Mouse (Mus musculus) stomach, embryonic 14.5 days (tissue): ENCODE data around the gene Slc39a7. TPM values are rescaled to one million over a fixed set of nuclear protein-coding genes. Genes with fewer than 3 reads are reported as not detected.

Experiments
- ATAC-seq: fragments of 200-750 bp; cut with Nextera tagmentation; 2 replicates; pipeline ENCODE4 v1.8.0; 2017; ENCODE audit warnings: low read depth, moderate TSS enrichment; ENCODE audit not compliant: insufficient number of reproducible peaks, insufficient read depth, low FRiP score
- H3K27ac ChIP-seq: fragments of 300-500 bp; sonication (generic); 2 replicates; pipeline ENCODE4 v1.5.1; 2014; ENCODE audit warnings: mild to moderate bottlenecking, low read length, moderate library complexity, mixed read lengths
- H3K27me3 ChIP-seq: fragments of 300-500 bp; sonication (generic); 2 replicates; pipeline ENCODE4 v1.6.1; 2014; ENCODE audit warnings: low read length, control low read depth, mixed read lengths; ENCODE audit not compliant: control insufficient read depth, insufficient read depth
- H3K36me3 ChIP-seq: fragments of 300-500 bp; sonication (generic); 2 replicates; pipeline ENCODE4 v1.6.1; 2014; ENCODE audit warnings: mild to moderate bottlenecking, control low read depth, low read length, moderate library complexity, mixed read lengths; ENCODE audit not compliant: control insufficient read depth, insufficient read depth
- H3K4me1 ChIP-seq: fragments of 300-500 bp; sonication (generic); 2 replicates; pipeline ENCODE4 v1.6.1; 2014; ENCODE audit warnings: low read length, control low read depth, mixed read lengths; ENCODE audit not compliant: control insufficient read depth, insufficient read depth
- H3K4me2 ChIP-seq: fragments of 300-500 bp; sonication (generic); replicated peaks from 2 replicates; pipeline ENCODE4 v1.6.1; 2014; ENCODE audit warnings: low read depth, low read length, control low read depth
- H3K4me3 ChIP-seq: fragments of 300-500 bp; sonication (generic); 2 replicates; pipeline ENCODE4 v1.5.1; 2014; ENCODE audit warnings: low read depth, low read length, control low read depth
- H3K9ac ChIP-seq: fragments of 300-500 bp; sonication (generic); replicated peaks from 2 replicates; pipeline ENCODE4 v1.6.1; 2014; ENCODE audit warnings: low read depth, mild to moderate bottlenecking, control low read depth, low read length, moderate library complexity, mixed read lengths
- H3K9me3 ChIP-seq: fragments of 300-500 bp; sonication (generic); 2 replicates; pipeline ENCODE4 v1.6.1; 2016; ENCODE audit warnings: low read depth, low read length, control low read depth; ENCODE audit not compliant: control insufficient read depth
- WGBS: fragments of 180-500 bp; shearing (Covaris S2); extraction: QIAGEN DNeasy Blood & Tissue Kit; methylation state at CpG from one replicate; pipeline ENCODE4 v1.1.7; 2014; 5-methylcytosine and 5-hydroxymethylcytosine counted together
- polyA plus RNA-seq: library from polyadenylated mRNA; unstranded; fragments of >200 nt; fragmentation: Nextera tagmentation; extraction: Ambion mirVana; gene quantifications from 2 replicates; pipeline ENCODE4 v1.2.1, GENCODE M21; 2014

Slc39a7 gene
- polyA plus RNA-seq, result 81.3 and 91.7 TPM in 2 replicates

DNA sequence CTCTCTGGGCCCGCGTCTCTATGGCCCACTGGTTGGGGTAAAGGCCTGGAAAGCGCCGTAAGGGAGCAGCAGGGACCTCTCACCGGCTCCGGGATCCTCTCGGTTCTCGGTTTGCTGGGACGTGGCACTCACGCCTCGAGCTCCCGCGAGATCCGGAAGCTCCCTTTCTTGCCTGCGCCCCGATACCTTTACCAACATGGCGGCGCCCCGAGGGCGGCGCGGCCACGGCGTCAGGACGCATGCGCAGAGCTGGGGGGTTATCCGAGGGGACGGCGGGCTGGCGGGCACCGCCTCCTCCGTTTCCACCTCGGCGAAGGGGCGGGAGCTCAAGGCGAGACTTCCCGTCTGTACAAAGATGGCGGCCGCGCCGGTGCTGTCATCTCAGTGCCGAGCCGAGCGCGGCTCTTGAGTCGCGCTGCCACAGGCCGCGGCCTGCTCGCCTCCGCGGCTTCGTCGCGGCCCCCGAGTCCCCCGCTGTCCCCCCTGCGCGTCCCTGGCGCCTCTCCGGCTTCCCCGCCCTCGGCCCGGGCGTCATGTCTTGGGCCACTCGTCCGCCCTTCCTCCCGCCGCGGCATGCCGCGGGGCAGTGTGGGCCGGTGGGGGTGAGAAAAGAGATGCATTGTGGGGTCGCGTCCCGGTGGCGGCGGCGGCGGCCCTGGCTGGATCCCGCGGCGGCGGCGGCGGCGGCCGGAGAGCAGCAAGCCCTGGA lies at the start of gene Slc39a7, which contains the start of gene Rxrb:
Gene Slc39a7, minus strand, starts transcription at position 218 of the 709 bp plus-strand sequence.
Gene Rxrb, plus strand, starts transcription at position 348 of the 709 bp plus-strand sequence.
- under 1% methylated on average over 86 of the region's 88 CpGs for WGBS
- Histone ChIP-seq H3K9me3 (no peaks in the 10 kb centered on the region), H3K27me3 (no peaks in the 10 kb centered on the region), H3K27ac (peak within 1 kb of the TSS; percentile 94), H3K4me1 (peaks cover 30% of the 10 kb centered on the region), H3K4me3 (peak within 1 kb of the TSS; percentile 65), H3K36me3 (peaks cover 43% of the 10 kb centered on the region), H3K4me2 (peak within 1 kb of the TSS; percentile 99), H3K9ac (peak within 1 kb of the TSS; percentile 94)
- ATAC-seq, result peak; percentile 81

DNA sequence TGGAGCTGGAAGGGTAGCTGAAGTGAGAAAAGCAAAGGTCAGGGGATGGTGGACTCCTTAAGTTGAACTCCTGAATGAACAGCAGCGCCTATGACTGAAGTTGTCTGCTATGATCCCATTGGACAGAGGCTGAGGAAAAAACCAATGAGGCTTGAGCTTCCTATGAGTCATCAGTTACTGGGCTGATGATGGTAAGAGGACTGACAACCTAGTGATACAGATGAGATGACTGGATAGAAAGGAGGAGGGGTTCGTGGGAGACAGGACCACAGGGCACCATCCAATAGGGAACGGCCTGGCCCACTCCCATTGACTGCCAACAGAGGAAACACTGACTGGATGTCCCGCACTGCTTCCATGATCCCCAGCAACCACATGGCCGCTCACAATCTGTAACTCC lies 48.1 kb upstream of the Slc39a7 start:
- 0 out of 2 replicates have a peak, but pooled peaks cover 7% of the 10 kb centered on the region for H3K27me3 ChIP-seq
- peak; percentile 56; the same call in 1 of the 2 replicates for ATAC-seq
- H3K4me1 ChIP-seq, result no peaks in the 10 kb centered on the region
- no peak overlapping the region for H3K4me2 ChIP-seq
- no peak overlapping the region for H3K27ac ChIP-seq
- H3K9ac ChIP-seq, result no peak overlapping the region
- H3K4me3 ChIP-seq, result no peak overlapping the region
- no peaks in the 10 kb centered on the region for H3K36me3 ChIP-seq
- no peaks in the 10 kb centered on the region for H3K9me3 ChIP-seq
- 21% methylated on average over 5 of the region's 5 CpGs for WGBS

DNA sequence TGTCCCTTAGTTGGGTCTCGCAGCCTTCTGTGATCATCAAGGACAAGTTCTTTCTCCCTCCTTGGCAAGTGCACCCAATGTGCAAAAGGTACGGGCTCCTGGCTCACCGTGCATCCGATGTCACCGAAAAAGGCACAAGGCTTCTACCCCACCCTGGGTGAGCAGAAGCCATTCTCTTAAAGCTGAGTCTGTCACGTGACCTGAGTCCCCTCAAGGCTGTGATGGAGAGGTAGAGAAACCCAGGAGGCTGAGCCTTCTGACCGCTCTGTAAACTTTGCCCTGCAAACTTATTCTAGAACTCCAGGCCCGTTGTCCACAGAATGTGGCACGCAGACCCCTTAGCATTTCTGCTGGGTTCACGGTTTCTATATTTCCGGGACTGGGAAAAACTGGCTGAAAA lies 47.5 kb upstream of the Slc39a7 start:
- no peak overlapping the region for H3K27ac ChIP-seq
- no peak overlapping the region for H3K4me2 ChIP-seq
- ATAC-seq, result no peak
- no peak overlapping the region for H3K9ac ChIP-seq
- H3K9me3 ChIP-seq, result no peaks in the 10 kb centered on the region
- H3K27me3 ChIP-seq, result 0 out of 2 replicates have a peak, but pooled peaks cover 7% of the 10 kb centered on the region
- no peak overlapping the region for H3K4me3 ChIP-seq
- H3K4me1 ChIP-seq, result no peaks in the 10 kb centered on the region
- H3K36me3 ChIP-seq, result no peaks in the 10 kb centered on the region
- 88% methylated on average over 11 of the region's 11 CpGs for WGBS

DNA sequence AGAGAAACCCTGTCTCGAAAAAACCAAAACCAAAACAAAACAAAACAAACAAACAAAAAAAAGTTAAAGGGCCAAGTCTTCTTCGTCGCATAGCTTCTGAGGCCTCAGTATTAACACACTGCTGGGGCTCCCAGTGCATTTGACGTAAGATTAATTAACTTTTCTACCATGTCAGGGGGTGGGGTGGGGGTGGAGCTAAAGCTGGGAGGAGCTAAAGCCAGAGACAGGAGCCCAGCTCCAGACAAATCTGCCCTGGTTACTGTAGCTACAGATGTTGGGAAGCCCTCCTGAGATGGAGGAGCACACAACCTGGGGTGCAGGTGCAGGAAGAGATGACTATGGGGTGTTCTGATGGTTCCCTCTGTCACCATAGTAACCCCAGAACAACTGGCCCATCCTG lies 46.7 kb upstream of the Slc39a7 start:
- Histone ChIP-seq H3K9ac (no peak overlapping the region), H3K36me3 (no peaks in the 10 kb centered on the region), H3K4me2 (no peak overlapping the region), H3K27ac (no peak overlapping the region), H3K4me1 (no peaks in the 10 kb centered on the region), H3K27me3 (0 out of 2 replicates have a peak, but pooled peaks cover 7% of the 10 kb centered on the region), H3K9me3 (no peaks in the 10 kb centered on the region), H3K4me3 (no peak overlapping the region)
- no peak for ATAC-seq
- 49% methylated on average over 4 of the region's 4 CpGs for WGBS

DNA sequence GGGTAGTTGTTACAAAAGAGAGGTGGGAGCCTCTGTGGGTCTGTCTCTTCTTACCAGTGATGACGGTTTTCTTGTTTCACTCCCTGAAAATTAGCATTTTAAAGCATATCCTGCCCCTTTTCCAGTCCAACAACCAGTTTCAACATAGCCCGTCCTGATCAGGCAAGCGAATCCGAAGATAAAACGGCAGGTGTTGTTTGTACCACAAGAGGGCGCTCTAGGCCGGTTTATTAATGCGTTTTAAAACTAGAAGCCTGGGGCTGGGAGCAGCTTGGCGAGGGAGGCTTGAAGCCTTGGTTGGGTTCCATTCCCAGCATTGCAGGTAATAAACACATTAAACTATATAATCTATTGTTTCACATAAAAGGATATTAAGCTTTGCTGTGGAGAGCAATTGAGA lies 46.1 kb upstream of the Slc39a7 start:
- ATAC-seq, result no peak
- Histone ChIP-seq H3K9ac (no peak overlapping the region), H3K9me3 (no peaks in the 10 kb centered on the region), H3K27ac (no peak overlapping the region), H3K36me3 (no peaks in the 10 kb centered on the region), H3K4me1 (no peaks in the 10 kb centered on the region), H3K4me2 (no peak overlapping the region), H3K4me3 (no peak overlapping the region), H3K27me3 (0 out of 2 replicates have a peak, but pooled peaks cover 7% of the 10 kb centered on the region)
- WGBS, result 2% methylated on average over 9 of the region's 9 CpGs

DNA sequence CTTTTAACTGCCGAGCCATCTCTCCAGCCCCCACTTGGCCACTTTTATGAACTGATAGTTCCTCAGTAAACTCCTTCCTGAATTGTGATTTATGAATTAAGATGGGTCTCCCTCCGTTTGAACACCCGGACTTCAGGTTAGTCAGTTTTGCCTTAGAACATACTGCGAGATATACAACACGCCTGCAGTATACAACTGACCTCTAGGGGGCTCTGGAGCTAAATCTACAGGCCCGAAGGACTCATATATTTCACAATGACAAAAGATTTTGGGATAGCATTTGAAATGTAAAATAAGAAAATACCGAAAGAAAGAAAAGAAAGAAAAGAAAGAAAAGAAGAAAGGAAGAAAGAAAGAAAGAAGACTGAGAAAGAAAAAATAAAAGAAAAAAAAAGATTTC lies 43.8 kb upstream of the Slc39a7 start:
- H3K9me3 ChIP-seq, result no peaks in the 10 kb centered on the region
- 0 out of 2 replicates have a peak, but pooled peaks cover 7% of the 10 kb centered on the region for H3K27me3 ChIP-seq
- H3K4me1 ChIP-seq, result no peaks in the 10 kb centered on the region
- no peak overlapping the region for H3K27ac ChIP-seq
- H3K4me2 ChIP-seq, result no peak overlapping the region
- no peak overlapping the region for H3K9ac ChIP-seq
- H3K4me3 ChIP-seq, result no peak overlapping the region
- no peaks in the 10 kb centered on the region for H3K36me3 ChIP-seq
- ATAC-seq, result no peak
- 44% methylated on average over 7 of the region's 7 CpGs for WGBS

DNA sequence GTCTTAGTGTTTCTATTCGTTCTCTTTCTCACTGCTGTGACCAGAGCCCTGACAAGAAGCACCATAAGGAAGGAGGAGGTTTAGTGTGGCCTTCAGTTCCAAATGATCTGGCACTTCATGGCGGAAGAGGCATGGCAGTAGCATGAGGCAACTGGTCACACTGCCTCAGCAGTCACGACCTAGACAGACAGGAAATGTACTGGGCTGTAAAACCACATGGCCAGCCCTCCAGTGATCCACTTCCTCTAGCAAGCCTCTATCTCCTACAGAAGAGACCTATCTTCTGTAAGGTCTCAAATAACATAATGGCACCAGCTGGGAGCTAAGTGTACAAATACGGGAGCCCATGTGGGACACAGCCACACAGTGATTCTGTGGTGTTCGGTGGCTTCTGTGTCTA lies 40.6 kb upstream of the Slc39a7 start:
- Histone ChIP-seq H3K4me3 (no peak overlapping the region), H3K27me3 (0 out of 2 replicates have a peak, but pooled peaks cover 6% of the 10 kb centered on the region), H3K9me3 (no peaks in the 10 kb centered on the region), H3K4me1 (no peaks in the 10 kb centered on the region), H3K4me2 (no peak overlapping the region), H3K9ac (no peak overlapping the region), H3K36me3 (no peaks in the 10 kb centered on the region), H3K27ac (no peak overlapping the region)
- 76% methylated on average over 5 of the region's 5 CpGs for WGBS
- ATAC-seq, result no peak

DNA sequence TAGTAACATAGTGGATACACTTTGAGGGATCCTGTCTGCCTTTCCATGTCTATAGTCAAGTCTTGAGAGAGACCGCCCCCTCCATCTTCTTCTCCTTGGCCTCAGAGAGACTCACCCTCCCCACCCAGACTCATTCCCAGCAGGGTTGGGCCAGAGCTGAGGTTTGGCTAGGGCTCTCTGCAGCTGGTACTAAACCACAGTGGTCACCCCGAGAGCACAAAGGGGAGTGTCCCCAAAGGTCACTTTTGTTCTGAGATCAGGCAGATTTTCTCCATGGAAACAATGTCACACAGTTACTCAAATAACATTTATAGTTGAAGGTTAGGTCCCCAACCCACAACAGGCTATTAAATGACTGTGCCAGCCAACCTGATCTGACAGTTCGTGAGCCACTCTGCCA lies 37.4 kb upstream of the Slc39a7 start:
- WGBS, result 48% methylated on average over 3 of the region's 3 CpGs
- Histone ChIP-seq H3K36me3 (no peaks in the 10 kb centered on the region), H3K4me1 (no peaks in the 10 kb centered on the region), H3K9ac (no peak overlapping the region), H3K9me3 (no peaks in the 10 kb centered on the region), H3K4me3 (no peak overlapping the region), H3K4me2 (no peak overlapping the region), H3K27me3 (no peaks in the 10 kb centered on the region), H3K27ac (no peak overlapping the region)
- no peak for ATAC-seq
